Mouse (Mus musculus): ENCODE results near the gene Kdm4a. TPM values are rescaled to one million over a fixed set of nuclear protein-coding genes. Genes with fewer than 3 reads are reported as not detected.

Gene Kdm4a
- polyA plus RNA-seq, 1 experiment from 2014 or later, result 7.2 TPM

- WGBS (ENCODE audit: insufficient replicate concordance), result 59% methylated on average over 7 of the region's 7 CpGs
- Histone ChIP-seq H3K27me3 (ENCODE audit: insufficient read depth, low read length) (no peaks in the 10 kb centered on the region), H3K36me3 (replicated peaks; ENCODE audit: insufficient read depth, low read length) (no peaks in the 10 kb centered on the region), H3K9me3 (ENCODE audit: low read length) (no peaks in the 10 kb centered on the region; the same call in 1 of the 2 replicates), H3K4me3 (ENCODE audit: low read depth, low read length) (no peak overlapping the region), H3K9ac (replicated peaks) (no peak overlapping the region), H3K4me2 (ENCODE audit: low read depth, low read length) (no peak overlapping the region), H3K27ac (ENCODE audit: low read depth) (no peak overlapping the region), H3K4me1 (ENCODE audit: insufficient read depth) (no peaks in the 10 kb centered on the region)
- TF ChIP-seq CTCF (IDR thresholded peaks at IDR 0.05; ENCODE audit: low read depth) (no peak), EP300 (IDR thresholded peaks at IDR 0.05; ENCODE audit: low read depth) (no peak)
- ATAC-seq, result no peak
- no peak for DNase-seq
Measured at GRCm38 (mm10) chr4:118115132-118115531, 64.7 kb downstream of the Kdm4a start.

GRCm38 (mm10) chr4:118112601-118113000, 67.2 kb downstream of the Kdm4a start:
- Histone ChIP-seq H3K9ac (replicated peaks) (no peak overlapping the region), H3K36me3 (replicated peaks; ENCODE audit: insufficient read depth, low read length) (no peaks in the 10 kb centered on the region), H3K27ac (ENCODE audit: low read depth) (no peak overlapping the region), H3K4me2 (ENCODE audit: low read depth, low read length) (no peak overlapping the region), H3K27me3 (ENCODE audit: insufficient read depth, low read length) (no peaks in the 10 kb centered on the region), H3K4me1 (ENCODE audit: insufficient read depth) (peaks cover 9% of the 10 kb centered on the region; the same call in 1 of the 2 replicates), H3K4me3 (ENCODE audit: low read depth, low read length) (no peak overlapping the region), H3K9me3 (ENCODE audit: low read length) (no peaks in the 10 kb centered on the region; the same call in 1 of the 2 replicates)
- WGBS (ENCODE audit: insufficient replicate concordance), result 67% methylated on average over 12 of the region's 12 CpGs
- DNase-seq (no peak), ATAC-seq (no peak)
- TF ChIP-seq CTCF (IDR thresholded peaks at IDR 0.05; ENCODE audit: low read depth), result no peak
- no peak for TF ChIP-seq EP300 (IDR thresholded peaks at IDR 0.05; ENCODE audit: low read depth)

- peaks cover 9% of the 10 kb centered on the region; the same call in 1 of the 2 replicates for H3K4me1 ChIP-seq (ENCODE audit: insufficient read depth)
- TF ChIP-seq EP300 (IDR thresholded peaks at IDR 0.05; ENCODE audit: low read depth) (peak; percentile 67), CTCF (IDR thresholded peaks at IDR 0.05; ENCODE audit: low read depth) (no peak)
- H3K27me3 ChIP-seq (ENCODE audit: insufficient read depth, low read length), result no peaks in the 10 kb centered on the region
- H3K4me2 ChIP-seq (ENCODE audit: low read depth, low read length), result peak overlapping the region; percentile 47
- WGBS (ENCODE audit: insufficient replicate concordance), result 55% methylated on average over 13 of the region's 13 CpGs
- no peak overlapping the region for H3K9ac ChIP-seq (replicated peaks)
- DNase-seq, result no peak
- no peaks in the 10 kb centered on the region; the same call in 1 of the 2 replicates for H3K9me3 ChIP-seq (ENCODE audit: low read length)
- H3K4me3 ChIP-seq (ENCODE audit: low read depth, low read length), result no peak overlapping the region
- 0 out of 2 replicates have a peak overlapping the region, but pooled peaks have one; percentile 30 for H3K27ac ChIP-seq (ENCODE audit: low read depth)
- peak; percentile 71 for ATAC-seq
- H3K36me3 ChIP-seq (replicated peaks; ENCODE audit: insufficient read depth, low read length), result no peaks in the 10 kb centered on the region
Measured at GRCm38 (mm10) chr4:118109649-118110048, 70.2 kb downstream of the Kdm4a start.

- no peak overlapping the region for H3K4me3 ChIP-seq (ENCODE audit: low read depth, low read length)
- 0 out of 2 replicates have a peak overlapping the region, but pooled peaks have one; percentile 19 for H3K27ac ChIP-seq (ENCODE audit: low read depth)
- peak; percentile 38 for DNase-seq
- peaks cover 9% of the 10 kb centered on the region; the same call in 1 of the 2 replicates for H3K4me1 ChIP-seq (ENCODE audit: insufficient read depth)
- H3K9me3 ChIP-seq (ENCODE audit: low read length), result no peaks in the 10 kb centered on the region; the same call in 1 of the 2 replicates
- WGBS (ENCODE audit: insufficient replicate concordance), result 60% methylated on average over 7 of the region's 7 CpGs
- ATAC-seq, result no peak
- peak overlapping the region; percentile 47 for H3K4me2 ChIP-seq (ENCODE audit: low read depth, low read length)
- H3K36me3 ChIP-seq (replicated peaks; ENCODE audit: insufficient read depth, low read length), result no peaks in the 10 kb centered on the region
- TF ChIP-seq EP300 (IDR thresholded peaks at IDR 0.05; ENCODE audit: low read depth) (no peak), CTCF (IDR thresholded peaks at IDR 0.05; ENCODE audit: low read depth) (no peak)
- H3K27me3 ChIP-seq (ENCODE audit: insufficient read depth, low read length), result no peaks in the 10 kb centered on the region
- H3K9ac ChIP-seq (replicated peaks), result no peak overlapping the region
Measured at GRCm38 (mm10) chr4:118108779-118109178, 71.1 kb downstream of the Kdm4a start.

GRCm38 (mm10) chr4:118105256-118106053, 74.4 kb downstream of the Kdm4a start:
- peak; percentile 61 for DNase-seq
- TF ChIP-seq EP300 (IDR thresholded peaks at IDR 0.05; ENCODE audit: low read depth) (peak; percentile 63), CTCF (IDR thresholded peaks at IDR 0.05; ENCODE audit: low read depth) (no peak)
- Histone ChIP-seq H3K36me3 (replicated peaks; ENCODE audit: insufficient read depth, low read length) (no peaks in the 10 kb centered on the region), H3K27me3 (ENCODE audit: insufficient read depth, low read length) (no peaks in the 10 kb centered on the region), H3K4me1 (ENCODE audit: insufficient read depth) (peaks cover 9% of the 10 kb centered on the region; the same call in 1 of the 2 replicates), H3K27ac (ENCODE audit: low read depth) (peak overlapping the region; percentile 64; the same call in 1 of the 2 replicates), H3K9me3 (ENCODE audit: low read length) (no peaks in the 10 kb centered on the region), H3K9ac (replicated peaks) (no peak overlapping the region; the same call in 1 of the 2 replicates), H3K4me2 (ENCODE audit: low read depth, low read length) (no peak overlapping the region), H3K4me3 (ENCODE audit: low read depth, low read length) (no peak overlapping the region)
- ATAC-seq, result peak; percentile 77
- WGBS (ENCODE audit: insufficient replicate concordance), result 74% methylated on average over 3 of the region's 3 CpGs

GRCm38 (mm10) chr4:118103280-118103830, 76.5 kb downstream of the Kdm4a start:
- ATAC-seq, result no peak
- Histone ChIP-seq H3K9ac (replicated peaks) (no peak overlapping the region), H3K4me3 (ENCODE audit: low read depth, low read length) (no peak overlapping the region), H3K27me3 (ENCODE audit: insufficient read depth, low read length) (no peaks in the 10 kb centered on the region), H3K36me3 (replicated peaks; ENCODE audit: insufficient read depth, low read length) (0 out of 2 replicates have a peak, but pooled peaks cover 2% of the 10 kb centered on the region), H3K9me3 (ENCODE audit: low read length) (no peaks in the 10 kb centered on the region), H3K4me2 (ENCODE audit: low read depth, low read length) (no peak overlapping the region), H3K27ac (ENCODE audit: low read depth) (no peak overlapping the region), H3K4me1 (ENCODE audit: insufficient read depth) (0 out of 2 replicates have a peak, but pooled peaks cover 3% of the 10 kb centered on the region)
- 84% methylated on average over 8 of the region's 8 CpGs for WGBS (ENCODE audit: insufficient replicate concordance)
- no peak for DNase-seq
- TF ChIP-seq EP300 (IDR thresholded peaks at IDR 0.05; ENCODE audit: low read depth), result no peak
- TF ChIP-seq CTCF (IDR thresholded peaks at IDR 0.05; ENCODE audit: low read depth), result no peak
